Mouse (Mus musculus): ENCODE data around the gene Col6a6. TPM values are rescaled to one million over a fixed set of nuclear protein-coding genes. Genes with fewer than 3 reads are reported as not detected.

Col6a6 gene
- total RNA-seq, 2 experiments from 2014 or later, result 3.0 to 3.5 TPM

- intact Hi-C loops (cut with DNase I), result no loop called here
- no peak for DNase-seq
Observed at GRCm38 (mm10) chr9:105808920-105809505, 18.9 kb downstream of the Col6a6 start.

- intact Hi-C loops (cut with DNase I), result no loop called here
- no peak for DNase-seq
Observed at GRCm38 (mm10) chr9:105803416-105803815, 24.5 kb downstream of the Col6a6 start.

DNA sequence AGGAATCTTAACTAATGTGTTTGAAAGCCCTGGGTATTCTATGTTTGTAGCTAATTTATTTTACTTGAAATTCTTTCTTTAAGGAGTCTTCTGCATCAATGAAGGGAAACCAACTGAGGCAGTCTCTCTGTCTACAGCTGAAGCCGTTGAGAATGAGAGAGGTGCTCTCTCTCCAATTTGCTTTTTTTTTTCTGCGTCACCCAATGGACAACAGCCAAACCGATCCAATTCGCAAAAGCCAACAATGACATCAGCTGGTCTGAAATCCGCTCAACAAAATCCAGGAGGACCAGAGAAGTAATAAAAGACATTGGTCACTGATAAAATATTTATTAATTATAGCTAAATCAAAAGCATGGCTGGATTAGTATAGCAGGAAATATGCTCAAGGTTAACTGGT is 26.5 kb downstream of the Col6a6 start:
- intact Hi-C loops (cut with DNase I), result no loop called here
- peak in 1 of 2 experiments; percentile 47 for DNase-seq

DNA sequence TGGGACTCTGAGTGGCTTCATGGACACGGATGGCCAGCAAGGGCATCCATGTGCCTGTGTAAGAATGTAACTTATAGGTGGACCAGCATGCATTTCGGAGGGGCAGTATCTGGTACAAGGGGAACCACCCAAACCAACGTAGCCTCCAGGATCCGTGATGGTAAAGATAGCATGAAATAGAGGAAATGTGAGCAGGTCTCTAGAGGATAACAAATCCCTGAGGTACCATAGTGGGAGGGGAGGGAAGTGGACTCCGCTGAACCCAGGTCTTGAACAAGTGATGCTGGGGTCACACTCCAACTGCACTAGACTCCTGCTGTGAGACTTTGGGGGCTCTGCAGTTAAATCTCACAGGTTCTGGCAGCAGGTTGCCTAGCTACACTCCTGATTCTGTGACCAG is 27.7 kb downstream of the Col6a6 start:
- intact Hi-C loops (cut with DNase I), result no loop called here
- DNase-seq, result no peak

DNA sequence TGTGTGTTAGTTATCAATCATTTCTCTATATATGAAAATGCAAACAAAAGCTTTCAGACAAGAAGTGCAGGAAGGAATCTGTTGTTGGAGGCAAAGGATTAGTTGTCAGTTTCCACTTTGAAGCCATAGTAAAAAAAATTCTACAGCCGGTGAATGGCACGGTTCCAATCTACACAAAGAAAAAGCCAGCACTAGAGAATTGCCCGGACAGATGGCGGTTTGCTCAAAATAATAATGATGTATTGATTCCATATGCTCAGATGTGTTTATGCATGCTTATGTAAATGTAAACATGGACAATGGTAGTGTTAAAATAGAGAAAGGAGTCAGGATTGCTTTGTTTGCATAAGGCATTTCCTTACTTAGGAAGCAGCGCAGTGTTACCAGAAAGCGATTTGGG is 31.8 kb downstream of the Col6a6 start:
- no peak for DNase-seq
- intact Hi-C loops (cut with DNase I), result loop anchor here (2.0 kb wide), 1 partner anchor 17 kb away; no protein-coding TSS in a partner anchor

GRCm38 (mm10) chr9:105794965-105795364 is 33.0 kb downstream of the Col6a6 start:
- intact Hi-C loops (cut with DNase I), result no loop called here
- DNase-seq, result no peak

GRCm38 (mm10) chr9:105791810-105792209 is 36.1 kb downstream of the Col6a6 start:
- no peak for DNase-seq
- intact Hi-C loops (cut with DNase I), result no loop called here

- intact Hi-C loops (cut with DNase I), result no loop called here
- no peak for DNase-seq
Observed at GRCm38 (mm10) chr9:105788203-105788602, 39.8 kb downstream of the Col6a6 start.

GRCm38 (mm10) chr9:105787800-105788199 is 40.2 kb downstream of the Col6a6 start:
- no peak for DNase-seq

DNA sequence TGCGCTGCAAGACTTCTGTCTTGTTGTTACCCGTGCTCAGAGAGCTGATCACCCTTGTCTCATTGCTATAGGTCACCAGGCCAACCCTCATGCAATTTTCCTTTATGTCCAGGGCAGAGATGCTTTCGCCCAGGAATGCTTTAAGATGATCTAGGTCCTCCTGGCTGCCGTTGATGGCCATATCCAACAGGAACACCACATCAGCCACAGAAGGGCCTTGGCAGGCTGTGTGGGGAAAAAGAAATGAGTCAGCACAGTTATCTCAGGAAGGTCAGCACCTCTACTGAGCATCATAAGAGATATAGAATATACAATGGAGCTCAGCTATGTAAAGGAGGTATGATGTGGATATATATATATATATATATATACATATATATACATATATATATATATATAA is 43.9 kb downstream of the Col6a6 start:
- intact Hi-C loops (cut with DNase I), result no loop called here
- DNase-seq, result no peak

More at GRCm38 (mm10) chr9:105787800-105788199, 40.2 kb downstream of the Col6a6 start:
- intact Hi-C loops (cut with DNase I), result no loop called here

DNA sequence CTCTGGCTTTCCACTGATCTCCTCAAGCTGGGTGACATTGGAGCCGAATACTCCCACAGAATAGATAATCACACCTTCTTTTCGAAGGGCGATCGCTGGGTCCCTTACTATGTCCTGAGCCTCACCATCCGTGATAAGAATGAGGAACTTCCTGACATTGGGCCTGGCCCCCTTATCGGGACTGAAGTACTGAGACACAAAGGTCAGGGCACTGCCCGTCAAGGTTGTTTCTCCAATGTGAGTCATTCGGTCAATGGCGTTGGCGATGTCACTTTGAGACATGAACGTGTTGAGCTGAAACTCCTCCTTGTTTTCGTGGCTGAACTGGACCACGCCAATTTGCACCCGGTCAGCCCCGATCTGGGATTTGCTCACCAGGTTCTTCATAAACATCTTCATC is 47.3 kb downstream of the Col6a6 start:
- intact Hi-C loops (cut with DNase I), result no loop called here
- no peak for DNase-seq

- intact Hi-C loops (cut with DNase I), result loop anchor here (2.0 kb wide), 1 partner anchor 18 kb away; no protein-coding TSS in a partner anchor
- DNase-seq, result no peak
Observed at GRCm38 (mm10) chr9:105778741-105779140, 49.2 kb downstream of the Col6a6 start.

- peak in 1 of 2 experiments; percentile 29 for DNase-seq
- intact Hi-C loops (cut with DNase I), result no loop called here
Observed at GRCm38 (mm10) chr9:105774878-105775277, 53.1 kb downstream of the Col6a6 start.

GRCm38 (mm10) chr9:105774321-105774720 is 53.6 kb downstream of the Col6a6 start:
- no peak for DNase-seq
- intact Hi-C loops (cut with DNase I), result no loop called here

DNA sequence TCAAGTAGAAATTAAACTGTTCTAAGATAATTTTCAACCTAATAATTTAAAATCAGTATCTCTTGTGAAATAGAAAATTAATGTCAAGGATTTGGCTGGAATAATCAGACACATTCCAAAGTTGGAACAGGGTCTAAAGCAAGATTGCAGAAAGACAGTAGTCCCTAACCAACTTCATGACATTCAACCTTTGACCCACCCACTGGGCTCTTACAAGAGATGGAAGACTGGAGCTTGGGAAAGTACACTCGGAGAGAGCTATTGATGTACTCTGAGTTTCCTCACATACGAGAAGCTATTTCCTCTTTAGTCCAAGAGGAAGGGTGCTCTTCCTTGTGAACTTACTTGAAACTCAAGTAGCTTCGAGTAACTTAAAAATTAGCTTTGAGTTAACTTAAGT is 56.6 kb downstream of the Col6a6 start:
- DNase-seq, result no peak

DNA sequence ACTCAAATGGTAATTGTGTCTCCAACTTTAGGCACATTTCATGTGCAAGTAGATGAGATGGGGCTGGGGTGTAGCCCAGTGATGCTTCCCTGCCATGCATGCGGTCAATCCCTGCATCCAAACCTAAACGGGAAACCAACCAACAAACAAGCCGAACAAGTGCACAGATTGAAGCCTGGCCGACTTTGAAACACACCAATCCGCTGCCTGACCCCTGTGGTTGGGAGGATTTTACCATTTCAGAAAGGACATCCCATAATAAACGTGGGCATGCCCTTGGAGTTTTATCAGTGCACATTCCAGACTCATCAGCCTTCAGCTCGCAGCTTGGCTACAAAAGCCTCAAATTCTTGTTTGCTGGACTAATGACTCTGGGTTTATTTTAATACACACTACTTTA is 57.3 kb downstream of the Col6a6 start:
- no peak for DNase-seq
- intact Hi-C loops (cut with DNase I), result no loop called here

More for the DNA sequence above, 56.6 kb downstream of the Col6a6 start:
- intact Hi-C loops (cut with DNase I), result no loop called here

GRCm38 (mm10) chr9:105765891-105766290 is 62.1 kb downstream of the Col6a6 start:
- DNase-seq, result no peak
- intact Hi-C loops (cut with DNase I), result no loop called here

DNA sequence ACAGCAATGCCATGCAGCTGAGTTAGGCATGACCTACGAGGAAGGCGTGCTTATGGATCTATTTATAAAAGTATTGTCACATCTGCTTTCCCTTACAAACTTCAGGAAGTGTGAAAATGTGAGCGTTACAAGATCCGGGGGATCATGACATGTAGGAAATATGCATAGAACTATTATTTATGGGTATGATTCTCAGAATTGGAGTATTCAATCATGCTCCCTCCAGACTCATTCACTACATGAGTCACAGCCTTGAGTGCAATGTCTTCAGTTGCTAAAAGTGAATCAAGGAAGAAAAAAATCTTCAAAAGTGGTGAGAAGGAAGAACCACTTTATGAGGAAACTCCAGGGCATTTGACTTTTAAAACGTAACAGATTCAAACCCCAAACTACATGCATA is 63.3 kb downstream of the Col6a6 start:
- intact Hi-C loops (cut with DNase I), result no loop called here
- no peak for DNase-seq

- DNase-seq, result no peak
- intact Hi-C loops (cut with DNase I), result no loop called here
Observed at GRCm38 (mm10) chr9:105764127-105764526, 63.8 kb downstream of the Col6a6 start.

DNA sequence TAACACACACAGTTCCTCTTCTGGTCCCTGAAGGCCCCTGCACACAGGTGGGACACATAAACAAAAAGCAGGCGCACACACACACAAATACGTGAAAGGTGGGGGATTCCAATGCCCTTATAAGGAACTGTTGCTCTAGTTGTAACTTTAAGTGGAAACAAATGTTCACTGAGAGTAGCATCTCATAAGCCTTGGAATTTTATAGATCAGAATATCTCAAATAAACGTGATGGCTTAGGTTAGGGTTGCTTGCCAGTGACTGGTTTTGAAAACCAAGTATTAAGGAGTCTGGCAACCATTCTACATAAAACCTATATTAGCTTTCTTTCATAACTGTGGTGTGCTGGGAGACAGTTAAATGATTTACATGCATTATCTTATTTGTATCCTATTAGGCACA is 64.3 kb downstream of the Col6a6 start:
- intact Hi-C loops (cut with DNase I), result no loop called here
- no peak for DNase-seq

DNA sequence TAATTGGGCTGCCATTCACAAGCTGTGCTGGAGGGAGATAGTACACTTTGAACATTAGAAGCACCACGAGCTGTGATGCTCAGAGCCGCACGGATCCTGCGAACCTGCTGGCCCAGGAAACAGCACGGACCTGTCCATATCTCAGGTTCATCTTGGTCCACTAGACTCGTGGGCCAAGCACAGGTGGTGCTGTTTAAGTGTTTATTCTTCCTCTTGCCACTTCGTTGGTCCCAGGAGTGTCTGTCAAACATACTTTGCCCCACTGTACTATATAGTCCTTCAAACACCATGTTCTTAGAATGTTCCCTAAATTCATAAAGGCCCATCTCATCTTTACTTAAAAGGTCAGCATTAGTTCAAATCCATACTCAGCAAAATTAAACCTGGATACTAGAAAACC is 65.7 kb downstream of the Col6a6 start:
- no peak for DNase-seq
- intact Hi-C loops (cut with DNase I), result no loop called here

DNA sequence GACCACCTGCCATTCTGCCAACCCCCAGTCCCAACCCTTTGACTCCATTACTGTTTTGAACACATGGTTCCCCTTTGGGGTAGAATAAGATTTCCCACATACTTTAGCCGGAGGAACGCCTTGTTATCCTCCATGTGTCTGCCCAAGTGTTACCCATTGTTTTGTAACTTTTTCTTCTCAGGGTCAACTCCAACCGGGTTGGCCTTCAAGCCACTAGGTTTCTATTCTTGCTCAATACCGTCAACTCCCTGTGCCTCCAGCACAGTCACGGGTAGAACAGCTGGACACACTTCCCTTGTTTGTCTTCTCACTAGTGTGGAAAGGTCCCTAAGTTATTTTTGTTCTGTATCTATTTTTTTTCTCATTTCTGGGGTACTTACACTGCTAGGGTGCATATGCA is 69.1 kb downstream of the Col6a6 start:
- DNase-seq, result no peak
- intact Hi-C loops (cut with DNase I), result no loop called here

Data from gastrocnemius, postnatal 36 days (tissue).